Mouse (Mus musculus): Measurements from ENCODE around the gene Slc24a5.
"Not testable (repeated sequence)": the region's sequence is repeated elsewhere in the genome, so short reads cannot be mapped to it uniquely, and the experiment has no call there.

The Slc24a5 gene

GRCm38 (mm10) chr2:125104491-125104890 lies 36.6 kb downstream of the Slc24a5 start:
- in situ Hi-C loops (cut with MboI; ENCODE audit: low pct_unique_long_range_greater_than_20kb in 1 of 2, low sequenced_read_pairs in 2 of 2, unreplicated experiment in 1 of 2) = not testable (repeated sequence)

- in situ Hi-C loops (cut with MboI; ENCODE audit: low pct_unique_long_range_greater_than_20kb in 1 of 2, low sequenced_read_pairs in 2 of 2, unreplicated experiment in 1 of 2) = not testable (repeated sequence)
These were observed 38.6 kb downstream of the Slc24a5 start for GRCm38 (mm10) chr2:125106536-125106935.

- in situ Hi-C loops (cut with MboI; ENCODE audit: low pct_unique_long_range_greater_than_20kb in 1 of 2, low sequenced_read_pairs in 2 of 2, unreplicated experiment in 1 of 2) = no loop called here
These were observed 51.6 kb downstream of the Slc24a5 start for GRCm38 (mm10) chr2:125119381-125120110.

- in situ Hi-C loops (cut with MboI; ENCODE audit: low pct_unique_long_range_greater_than_20kb in 1 of 2, low sequenced_read_pairs in 2 of 2, unreplicated experiment in 1 of 2) = no loop called here
These were observed 54.3 kb downstream of the Slc24a5 start for GRCm38 (mm10) chr2:125122288-125122623.

GRCm38 (mm10) chr2:125122624-125123476 lies 54.9 kb downstream of the Slc24a5 start:
- in situ Hi-C loops (cut with MboI; ENCODE audit: low pct_unique_long_range_greater_than_20kb in 1 of 2, low sequenced_read_pairs in 2 of 2, unreplicated experiment in 1 of 2) = no loop called here

- in situ Hi-C loops (cut with MboI; ENCODE audit: low pct_unique_long_range_greater_than_20kb in 1 of 2, low sequenced_read_pairs in 2 of 2, unreplicated experiment in 1 of 2) = no loop called here
These were observed 55.5 kb downstream of the Slc24a5 start, which contains the start of gene Myef2 for GRCm38 (mm10) chr2:125123477-125123852. TSS of gene Myef2 (minus strand) at chr2:125123661.

GRCm38 (mm10) chr2:125125824-125126223 lies 57.9 kb downstream of the Slc24a5 start:
- in situ Hi-C loops (cut with MboI; ENCODE audit: low pct_unique_long_range_greater_than_20kb in 1 of 2, low sequenced_read_pairs in 2 of 2, unreplicated experiment in 1 of 2) = no loop called here

GRCm38 (mm10) chr2:125126792-125127191 lies 58.9 kb downstream of the Slc24a5 start:
- in situ Hi-C loops (cut with MboI; ENCODE audit: low pct_unique_long_range_greater_than_20kb in 1 of 2, low sequenced_read_pairs in 2 of 2, unreplicated experiment in 1 of 2) = no loop called here

- in situ Hi-C loops (cut with MboI; ENCODE audit: low pct_unique_long_range_greater_than_20kb in 1 of 2, low sequenced_read_pairs in 2 of 2, unreplicated experiment in 1 of 2) = no loop called here
These were observed 66.2 kb downstream of the Slc24a5 start for GRCm38 (mm10) chr2:125134113-125134512.

GRCm38 (mm10) chr2:125135903-125136811 lies 68.2 kb downstream of the Slc24a5 start, which contains the start of gene Ctxn2:
TSS of gene Ctxn2 (plus strand) at chr2:125136692.
- in situ Hi-C loops (cut with MboI; ENCODE audit: low pct_unique_long_range_greater_than_20kb in 1 of 2, low sequenced_read_pairs in 2 of 2, unreplicated experiment in 1 of 2) = no loop called here

GRCm38 (mm10) chr2:125136846-125137245 lies 68.9 kb downstream of the Slc24a5 start:
- in situ Hi-C loops (cut with MboI; ENCODE audit: low pct_unique_long_range_greater_than_20kb in 1 of 2, low sequenced_read_pairs in 2 of 2, unreplicated experiment in 1 of 2) = no loop called here
